Mouse (Mus musculus): Measurements from ENCODE around the gene Olfr347. TPM values are rescaled to one million over a fixed set of nuclear protein-coding genes. Genes with fewer than 3 reads are reported as not detected.

Olfr347 gene
- not detected for total RNA-seq (2023)

DNA sequence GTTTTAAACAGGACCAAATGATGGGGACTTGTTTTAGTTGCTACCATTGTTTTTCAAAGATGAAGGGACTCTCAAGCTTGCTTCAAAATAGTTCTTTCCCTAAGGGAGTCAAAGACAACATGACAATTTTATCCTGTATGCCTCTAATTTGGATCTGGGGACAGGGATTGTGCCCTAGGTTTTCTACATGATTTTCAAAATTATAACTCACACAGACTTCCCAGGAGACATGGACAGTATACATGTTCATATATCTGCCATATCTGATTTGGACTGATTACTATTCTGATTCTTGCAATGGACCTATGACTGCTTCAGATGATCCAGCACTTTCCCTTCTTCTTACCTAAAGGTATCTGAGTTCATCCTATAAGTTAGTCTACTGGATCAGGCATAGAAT lies at the start of gene Olfr347:
TSS of gene Olfr347 (plus strand) at position 301 of the 400 bp plus-strand sequence.

DNA sequence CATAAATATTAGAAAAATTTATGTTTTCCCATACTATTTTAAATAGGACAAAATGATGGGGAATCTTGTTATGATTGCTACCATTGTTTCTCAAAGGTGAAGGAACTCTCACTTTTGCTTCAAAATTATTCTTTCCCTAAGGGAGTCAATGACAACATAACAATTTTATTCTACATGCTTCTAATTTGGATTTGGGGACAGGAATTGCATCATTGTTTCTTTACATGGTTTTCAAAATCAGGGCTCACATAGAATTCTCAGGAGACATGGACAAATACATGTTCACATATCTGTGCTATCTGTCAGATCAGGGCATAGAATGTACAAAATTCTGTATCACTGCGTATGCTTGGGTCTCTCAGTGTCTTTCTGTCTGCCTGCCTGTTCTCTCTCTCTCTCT lies 46.2 kb upstream of the Olfr347 start, which contains the start of gene Olfr346:
TSS of gene Olfr346 (plus strand) at position 301 of the 400 bp plus-strand sequence.

DNA sequence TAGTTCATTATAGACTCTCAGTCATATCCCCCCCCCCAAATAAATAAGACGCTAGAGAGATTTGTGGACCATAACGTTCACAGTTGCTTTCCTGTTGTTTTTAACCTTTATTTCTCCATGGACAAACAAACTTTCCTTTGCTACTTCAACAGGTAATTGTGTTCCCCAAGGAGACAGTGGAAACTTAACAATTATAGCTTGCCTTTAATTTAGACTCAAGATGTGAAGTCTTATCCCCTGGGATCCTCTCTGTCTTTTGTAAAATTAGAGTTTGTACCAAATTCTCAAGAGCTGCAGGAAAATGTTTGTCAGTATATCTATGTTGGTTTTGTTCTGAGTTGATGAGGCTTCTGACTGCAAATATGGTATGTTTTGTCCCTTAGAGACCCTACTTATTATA lies 52.3 kb downstream of the Olfr347 start, which contains the start of gene Olfr348:
TSS of gene Olfr348 (plus strand) at position 301 of the 400 bp plus-strand sequence.

Other genes with a start within 250 kb of the Olfr347 start
- gene Olfr341, start 249.4 kb upstream of the Olfr347 start, total RNA-seq (2023): not detected
- not detected for gene Olfr342, start 206.9 kb upstream of the Olfr347 start, total RNA-seq (2023)
- not detected for gene Olfr344, start 165.2 kb upstream of the Olfr347 start, total RNA-seq (2023)
- gene Olfr345, start 91.9 kb upstream of the Olfr347 start, total RNA-seq (2023): not detected
- not detected for gene Olfr346, start 46.1 kb upstream of the Olfr347 start, total RNA-seq (2023)
- gene Olfr348, start 52.4 kb downstream of the Olfr347 start, total RNA-seq (2023): not detected
- gene Olfr50, start 58.6 kb downstream of the Olfr347 start, total RNA-seq (2023): not detected
- gene Olfr3, start 85.1 kb downstream of the Olfr347 start, total RNA-seq (2023): not detected
- gene Olfr350, start 114.4 kb downstream of the Olfr347 start, total RNA-seq (2023): not detected
- not detected for gene Olfr351, start 130.8 kb downstream of the Olfr347 start, total RNA-seq (2023)
- gene Olfr352, start 136.6 kb downstream of the Olfr347 start, total RNA-seq (2023): not detected
- not detected for gene Olfr353, start 161.0 kb downstream of the Olfr347 start, total RNA-seq (2023)
- not detected for gene Olfr354, start 173.8 kb downstream of the Olfr347 start, total RNA-seq (2023)
- gene Olfr355, start 197.0 kb downstream of the Olfr347 start, total RNA-seq (2023): not detected
- not detected for gene Olfr356, start 205.2 kb downstream of the Olfr347 start, total RNA-seq (2023)

Measured in B cell, adult 67 days (primary cell).